Mouse (Mus musculus) natural killer cell, adult 2 months (primary cell): ENCODE measurements around the gene Sgpp1.
A peak's percentile ranks its signal among the peaks of the same experiment; 100 is the strongest.
"Not testable (repeated sequence)": the region's sequence is repeated elsewhere in the genome, so short reads cannot be mapped to it uniquely, and the experiment has no call there.

Source experiments
- DNase-seq, 2 experiments: peaks; one replicate each; pipeline ENCODE4 v3.0.0; 2022; ENCODE audit warnings: low spot score in 2 of 2

Gene Sgpp1

DNA sequence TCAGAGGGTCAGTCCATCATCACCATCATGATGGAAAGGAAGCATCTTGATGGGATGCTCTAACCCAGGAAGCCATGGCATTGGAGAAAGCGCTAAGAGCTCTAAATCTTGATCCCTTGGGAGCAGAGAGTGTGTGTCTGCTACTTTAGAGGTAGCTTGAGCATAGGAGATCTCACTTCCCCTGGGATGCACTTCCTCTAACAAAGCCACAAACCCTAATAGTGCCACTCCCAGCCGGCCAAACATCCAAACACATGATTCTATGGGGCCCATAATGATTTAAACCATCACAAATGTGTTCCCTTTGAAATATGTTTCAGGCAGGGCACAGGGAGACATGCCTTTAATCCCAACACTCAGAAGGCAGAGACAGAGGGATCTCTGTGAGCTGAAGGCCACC is 46.5 kb downstream of the Sgpp1 start:
- DNase-seq = no peak

DNA sequence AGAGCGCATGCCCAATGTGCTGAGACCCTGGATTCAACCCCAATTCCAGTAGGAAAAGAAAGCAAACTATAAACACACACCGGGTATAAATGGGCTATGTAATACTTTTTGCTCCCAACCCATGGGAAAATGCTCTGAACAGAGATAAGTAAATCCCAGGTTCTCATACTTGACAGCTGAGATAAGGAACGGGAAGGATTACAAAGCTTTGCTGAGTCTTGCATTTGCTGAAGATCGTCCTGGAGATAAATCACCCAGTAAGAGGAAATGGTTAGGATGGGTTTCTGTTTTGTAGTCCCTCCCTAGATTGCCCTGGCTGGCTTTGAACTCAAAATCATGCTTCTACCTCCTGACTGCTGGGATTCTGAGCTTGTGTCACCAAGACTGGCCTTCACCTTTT is 48.2 kb downstream of the Sgpp1 start:
- DNase-seq = no peak

- DNase-seq = not testable (repeated sequence)
These were observed 51.5 kb downstream of the Sgpp1 start for GRCm38 (mm10) chr12:75684026-75684425.

- DNase-seq = no peak
These were observed 51.9 kb downstream of the Sgpp1 start for GRCm38 (mm10) chr12:75683598-75683997.

DNA sequence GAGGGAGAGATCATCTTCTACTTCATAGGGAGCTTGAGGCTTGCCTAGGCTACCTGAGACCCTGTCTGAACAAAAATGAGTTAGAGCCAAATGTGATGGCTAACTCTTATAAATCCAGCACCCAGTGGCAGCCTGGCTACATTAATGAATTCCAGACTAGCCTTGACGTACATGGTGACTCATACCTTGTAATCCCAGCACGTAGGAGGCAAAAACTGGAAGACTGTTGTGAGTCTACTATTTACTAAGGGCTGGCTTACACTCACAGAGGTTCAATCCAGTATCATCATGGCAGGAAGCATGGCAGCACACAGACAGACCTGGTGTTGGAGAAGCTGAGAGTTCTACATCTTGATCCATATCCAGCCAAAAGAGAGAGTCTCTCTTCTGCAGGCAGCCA is 52.7 kb downstream of the Sgpp1 start:
- DNase-seq = no peak

DNA sequence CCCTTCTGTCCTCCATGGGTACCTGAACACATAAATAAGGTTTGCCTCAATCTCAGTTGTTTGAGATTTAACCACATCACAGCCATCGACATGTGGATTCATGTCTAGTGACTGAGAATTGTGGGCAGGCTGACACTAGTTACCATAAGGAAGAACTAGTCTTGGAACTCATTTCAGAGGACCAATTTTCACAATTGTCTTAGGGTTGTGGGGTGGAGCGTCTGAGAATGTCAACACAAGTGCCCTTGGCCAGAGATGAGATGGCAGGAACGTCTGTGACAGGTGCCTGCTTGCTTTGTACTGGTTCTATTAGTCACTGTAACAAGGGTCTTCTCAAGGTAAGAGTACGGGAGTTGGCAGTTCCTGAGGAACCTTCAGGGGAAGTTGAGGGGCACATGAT is 54.4 kb downstream of the Sgpp1 start:
- DNase-seq = no peak

DNA sequence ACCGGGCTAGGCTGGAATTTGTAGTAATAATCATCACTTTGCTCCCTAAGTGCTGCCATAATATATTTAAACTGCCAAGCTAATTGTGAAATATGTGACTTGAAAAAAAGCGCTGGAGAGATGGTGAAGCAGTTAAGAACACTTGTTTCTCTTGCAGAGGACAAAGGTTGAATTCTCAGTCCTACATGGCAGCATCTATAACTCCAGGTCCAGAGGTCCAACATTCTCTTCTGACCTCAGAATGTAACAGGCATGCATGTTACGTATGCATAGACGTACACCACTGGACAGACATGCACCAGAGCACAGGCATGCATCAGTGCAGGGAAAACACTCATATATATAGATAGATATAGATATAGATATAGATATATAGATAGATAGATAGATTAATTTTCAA is 57.1 kb downstream of the Sgpp1 start:
- DNase-seq = no peak

- DNase-seq = no peak
These were observed 62.9 kb downstream of the Sgpp1 start for GRCm38 (mm10) chr12:75672630-75673029.

- DNase-seq = peak in 1 of 2 experiments; percentile 9
These were observed 63.7 kb downstream of the Sgpp1 start for GRCm38 (mm10) chr12:75671759-75672315.

DNA sequence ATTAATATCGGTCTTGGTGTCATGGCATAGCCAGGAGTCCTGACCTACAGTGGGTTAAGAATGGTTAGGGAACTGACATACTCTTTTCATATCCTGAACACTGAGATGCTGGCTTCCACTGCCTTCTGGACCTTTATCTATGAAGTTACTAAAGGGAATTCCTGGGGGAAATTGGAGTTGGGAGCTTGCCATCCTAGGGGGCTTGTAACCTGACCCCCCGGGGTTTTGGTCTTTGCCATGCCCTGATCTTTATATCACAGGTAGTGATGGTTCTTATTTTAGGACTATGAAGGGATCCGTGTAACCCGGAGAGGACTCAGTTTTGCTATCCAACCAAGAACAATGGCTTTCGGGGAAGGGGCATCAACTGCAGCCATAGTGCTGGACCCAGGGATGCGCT is 64.9 kb downstream of the Sgpp1 start:
- DNase-seq = no peak

DNA sequence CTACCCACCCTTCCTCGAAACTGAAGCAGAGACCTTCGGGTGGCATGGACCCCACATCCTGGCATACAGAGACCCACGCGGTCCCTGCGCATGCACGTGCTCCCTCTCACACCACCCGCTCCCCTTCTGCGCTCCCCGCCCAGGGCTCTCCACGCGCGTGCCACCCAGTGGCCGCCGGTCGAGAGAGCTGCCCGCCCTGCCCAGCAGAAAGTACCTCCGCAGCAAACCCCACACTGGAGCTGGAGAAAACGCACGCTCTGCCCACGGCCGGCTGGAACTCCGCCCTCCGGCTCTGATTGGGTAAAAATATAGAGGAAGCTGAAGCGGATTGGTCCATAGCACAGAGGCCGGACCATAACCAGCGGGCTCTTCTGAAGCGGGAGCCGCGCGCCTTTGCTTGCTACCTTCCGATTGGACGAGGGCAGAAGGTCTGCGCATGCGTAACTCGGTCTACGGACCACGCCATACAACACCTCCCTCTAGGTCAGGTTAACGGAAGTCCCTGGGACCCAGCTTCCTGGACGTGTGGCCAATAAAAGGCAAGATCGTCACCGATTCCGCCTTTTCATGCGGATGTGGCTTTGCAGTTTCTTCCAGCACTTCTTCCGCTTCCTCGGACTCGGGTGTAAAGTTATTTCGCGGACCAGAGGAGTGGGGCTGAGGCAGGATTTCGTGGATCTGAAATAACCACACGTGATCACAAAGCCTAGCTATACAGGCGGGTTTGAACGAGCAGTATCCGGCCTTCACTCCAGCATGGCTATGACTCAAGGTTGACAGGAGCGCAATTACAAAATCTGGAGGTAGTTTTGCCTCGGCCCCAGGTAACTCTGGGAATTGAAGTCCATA is 66.0 kb downstream of the Sgpp1 start, which contains the start of gene Wdr89:
TSS of gene Wdr89 (minus strand) at position 280 of the 849 bp plus-strand sequence.
- peak; percentile 98 to 99 for DNase-seq

GRCm38 (mm10) chr12:75668916-75669257 is 66.6 kb downstream of the Sgpp1 start:
- no peak for DNase-seq

GRCm38 (mm10) chr12:75668221-75668620 is 67.3 kb downstream of the Sgpp1 start:
- no peak for DNase-seq

DNA sequence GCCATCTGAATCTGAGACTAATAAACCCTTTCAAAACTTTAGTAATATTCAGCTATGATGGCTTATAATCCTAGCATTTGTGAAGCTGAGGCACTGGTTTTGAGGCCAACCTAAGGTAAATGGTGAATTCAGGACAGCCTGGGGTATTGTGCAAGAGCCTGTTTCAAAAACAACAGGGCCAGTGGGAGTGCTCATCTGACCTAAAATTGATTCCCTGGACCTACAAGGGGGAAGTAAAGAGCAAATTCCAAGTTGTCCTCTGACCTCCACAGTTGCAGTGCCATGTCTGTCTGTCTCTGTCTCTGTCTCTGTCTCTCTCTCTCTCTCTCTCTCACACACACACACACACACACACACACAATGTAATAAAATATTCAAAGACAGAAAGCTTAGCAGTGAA is 68.6 kb downstream of the Sgpp1 start:
- DNase-seq = no peak

- no peak for DNase-seq
These were observed 71.1 kb downstream of the Sgpp1 start for GRCm38 (mm10) chr12:75664516-75664810.
